7 mouse cellular contexts compared by ENCODE assay signal in the genomic region with DNA sequence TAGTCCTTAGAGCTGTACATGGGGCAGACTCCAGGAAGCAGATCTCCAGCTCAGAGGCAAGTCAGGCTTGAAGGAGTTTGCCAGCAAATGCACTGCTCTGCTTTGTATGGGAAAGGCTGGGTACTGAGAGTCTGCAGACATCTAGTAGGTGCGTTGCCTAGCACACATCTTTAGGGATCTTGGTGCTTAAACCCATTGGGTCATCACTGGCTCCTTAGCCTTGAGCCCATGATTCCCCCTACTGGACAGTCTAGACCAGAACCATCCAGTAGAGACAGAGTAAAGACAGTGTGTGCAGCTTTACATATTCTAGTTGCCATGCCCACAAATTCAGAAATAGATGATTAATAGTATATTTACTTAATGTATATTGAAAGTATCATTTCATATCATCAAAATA. TPM values are rescaled to one million over a fixed set of nuclear protein-coding genes. Genes with fewer than 3 reads are reported as not detected.
DNase-seq lines count a peak whose midpoint lies in the region; ATAC-seq and TF ChIP-seq lines count a peak whose summit lies in the region.

No protein-coding gene starts in this region.

- H3K9me3 ChIP-seq in heart, embryonic 14.5 days (ENCODE audit: control insufficient read depth, low read length): no peaks in the 10 kb centered on the region
- no peaks in the 10 kb centered on the region for H3K9me3 ChIP-seq in midbrain, postnatal 0 days (ENCODE audit: low read length)
- no peaks in the 10 kb centered on the region for H3K9me3 ChIP-seq in midbrain, embryonic 10.5 days (replicated peaks)
- no peaks in the 10 kb centered on the region for H3K9me3 ChIP-seq in intestine, embryonic 16.5 days (ENCODE audit: control insufficient read depth, low read length)
- no peaks in the 10 kb centered on the region for H3K9me3 ChIP-seq in stomach, postnatal 0 days (ENCODE audit: control insufficient read depth, low read length)

- H3K36me3 ChIP-seq in heart, embryonic 14.5 days (ENCODE audit: control insufficient read depth, insufficient read depth, low read length): no peaks in the 10 kb centered on the region
- H3K36me3 ChIP-seq in midbrain, postnatal 0 days (ENCODE audit: insufficient read depth, low read length): no peaks in the 10 kb centered on the region
- H3K36me3 ChIP-seq in midbrain, embryonic 10.5 days: no peaks in the 10 kb centered on the region
- no peaks in the 10 kb centered on the region for H3K36me3 ChIP-seq in intestine, embryonic 16.5 days (ENCODE audit: control insufficient read depth, insufficient read depth, low read length)
- H3K36me3 ChIP-seq in stomach, postnatal 0 days (ENCODE audit: control insufficient read depth, insufficient read depth, low read length): no peaks in the 10 kb centered on the region

- TF ChIP-seq CTCF in midbrain, postnatal 0 days (IDR thresholded peaks at IDR 0.05): peak; percentile 58
- peak; percentile 68 for TF ChIP-seq CTCF in stomach, postnatal 0 days (IDR thresholded peaks at IDR 0.05; ENCODE audit: low read depth)

- no peak for DNase-seq in heart, adult 9 months (ENCODE audit: low spot score in 2 of 2)
- no peak for DNase-seq in midbrain, postnatal 0 days (ENCODE audit: low spot score)
- no peak for DNase-seq in midbrain, embryonic 10.5 days (ENCODE audit: low spot score)
- no peak for DNase-seq in stomach, postnatal 0 days (ENCODE audit: low spot score)
- DNase-seq in cerebellum, adult 9-10 months: no peak

- no peak overlapping the region for H3K4me3 ChIP-seq in heart, embryonic 14.5 days (ENCODE audit: control insufficient read depth in 1 of 2, insufficient read depth in 1 of 2, low read depth in 1 of 2, low read length in 2 of 2)
- H3K4me3 ChIP-seq in midbrain, postnatal 0 days (ENCODE audit: low read depth, low read length): no peak overlapping the region
- no peak overlapping the region for H3K4me3 ChIP-seq in midbrain, embryonic 10.5 days
- H3K4me3 ChIP-seq in intestine, embryonic 16.5 days (ENCODE audit: low read length): no peak overlapping the region
- H3K4me3 ChIP-seq in stomach, postnatal 0 days (ENCODE audit: low read depth, low read length): no peak overlapping the region

- 83% methylated on average over 1 of the region's 1 CpGs for WGBS in heart, embryonic 14.5 days
- WGBS in midbrain, postnatal 0 days: 83% methylated on average over 1 of the region's 1 CpGs
- 91% methylated on average over 1 of the region's 1 CpGs for WGBS in midbrain, embryonic 10.5 days
- 85% methylated on average over 1 of the region's 1 CpGs for WGBS in intestine, embryonic 16.5 days
- WGBS in stomach, postnatal 0 days: 88% methylated on average over 1 of the region's 1 CpGs

- H3K4me1 ChIP-seq in heart, embryonic 14.5 days (ENCODE audit: control insufficient read depth in 2 of 2, insufficient read depth in 2 of 2, low read length in 2 of 2): peaks cover 31 to 36% of the 10 kb centered on the region in 2 experiments
- H3K4me1 ChIP-seq in midbrain, postnatal 0 days (ENCODE audit: insufficient read depth, low read length): no peaks in the 10 kb centered on the region; the same call in 1 of the 2 replicates
- peaks cover 36% of the 10 kb centered on the region for H3K4me1 ChIP-seq in midbrain, embryonic 10.5 days
- H3K4me1 ChIP-seq in intestine, embryonic 16.5 days (ENCODE audit: control insufficient read depth, insufficient read depth, low read length): peaks cover 40% of the 10 kb centered on the region
- H3K4me1 ChIP-seq in stomach, postnatal 0 days (replicated peaks; ENCODE audit: control insufficient read depth, insufficient read depth): peaks cover 17% of the 10 kb centered on the region

- no peak for ATAC-seq in heart, embryonic 14.5 days (ENCODE audit: insufficient number of reproducible peaks, insufficient read depth, low FRiP score, low read depth)
- ATAC-seq in midbrain, postnatal 0 days (ENCODE audit: low FRiP score): no peak
- no peak for ATAC-seq in intestine, embryonic 16.5 days
- ATAC-seq in stomach, postnatal 0 days (ENCODE audit: low FRiP score, low TSS enrichment): no peak

- TF ChIP-seq EP300 in stomach, postnatal 0 days (optimal IDR thresholded peaks at IDR 0.05): no peak

- no peaks in the 10 kb centered on the region for H3K27me3 ChIP-seq in heart, embryonic 14.5 days (ENCODE audit: control insufficient read depth, insufficient read depth, low read length)
- H3K27me3 ChIP-seq in midbrain, postnatal 0 days (ENCODE audit: insufficient read depth, low read length): no peaks in the 10 kb centered on the region
- peaks cover 7% of the 10 kb centered on the region; the same call in 1 of the 2 replicates for H3K27me3 ChIP-seq in midbrain, embryonic 10.5 days (ENCODE audit: low read depth, poor library complexity, severe bottlenecking)
- H3K27me3 ChIP-seq in intestine, embryonic 16.5 days (replicated peaks; ENCODE audit: control insufficient read depth, insufficient read depth, low read length): no peaks in the 10 kb centered on the region
- H3K27me3 ChIP-seq in stomach, postnatal 0 days (ENCODE audit: control insufficient read depth, insufficient read depth, low read length): no peaks in the 10 kb centered on the region

- H3K4me2 ChIP-seq in heart, embryonic 14.5 days (ENCODE audit: low read length): no peak overlapping the region
- H3K4me2 ChIP-seq in midbrain, postnatal 0 days (ENCODE audit: low read depth, low read length, poor library complexity, severe bottlenecking): no peak overlapping the region
- no peak overlapping the region for H3K4me2 ChIP-seq in intestine, embryonic 16.5 days (ENCODE audit: low read depth, low read length)
- no peak overlapping the region for H3K4me2 ChIP-seq in stomach, postnatal 0 days (replicated peaks; ENCODE audit: low read depth)

- peak overlapping the region in 1 of 2 experiments; percentile 41; a peak in 2 of 4 replicates for H3K27ac ChIP-seq in heart, embryonic 14.5 days (replicated peaks in 1 of 2; ENCODE audit: control insufficient read depth in 1 of 2, insufficient read depth in 1 of 2, low read depth in 2 of 2, low read length in 2 of 2)
- H3K27ac ChIP-seq in midbrain, postnatal 0 days (ENCODE audit: low read depth, low read length): no peak overlapping the region
- H3K27ac ChIP-seq in midbrain, embryonic 10.5 days (replicated peaks): no peak overlapping the region
- H3K27ac ChIP-seq in intestine, embryonic 16.5 days (ENCODE audit: low read length): peak overlapping the region; percentile 76; the same call in 1 of the 2 replicates
- 0 out of 2 replicates have a peak overlapping the region, but pooled peaks have one; percentile 73 for H3K27ac ChIP-seq in stomach, postnatal 0 days (replicated peaks)

- peak overlapping the region; percentile 16; the same call in 1 of the 2 replicates for H3K9ac ChIP-seq in heart, embryonic 14.5 days (ENCODE audit: low read length)
- H3K9ac ChIP-seq in midbrain, postnatal 0 days (replicated peaks; ENCODE audit: low read length, poor library complexity, severe bottlenecking): no peak overlapping the region
- no peak overlapping the region for H3K9ac ChIP-seq in intestine, embryonic 16.5 days (ENCODE audit: low read depth, low read length)
- no peak overlapping the region for H3K9ac ChIP-seq in stomach, postnatal 0 days (ENCODE audit: low read length)

RNA-seq across cellular contexts. Expression of gene Hdac7, which starts 3.5 kb away (rescaled TPM):
- polyA plus RNA-seq in heart, embryonic 14.5 days (2014; fragmentation: Nextera tagmentation; extraction: Ambion mirVana): 25.7 and 26.7 TPM in 2 replicates
- 22.4 and 24.2 TPM in 2 replicates for total RNA-seq in midbrain, postnatal 0 days (2014; rRNA removed)
- polyA plus RNA-seq in midbrain, postnatal 0 days (2015; fragmentation: Nextera tagmentation; extraction: Ambion mirVana): 28.7 and 29.2 TPM in 2 replicates
- 23.9 and 24.7 TPM in 2 replicates for polyA plus RNA-seq in midbrain, embryonic 10.5 days (2016; fragmentation: Nextera tagmentation; extraction: Ambion mirVana)
- 15.8 and 18.2 TPM in 2 replicates for polyA plus RNA-seq in intestine, embryonic 16.5 days (2015; fragmentation: Nextera tagmentation; extraction: Ambion mirVana)
- polyA plus RNA-seq in stomach, postnatal 0 days (2015; fragmentation: Nextera tagmentation; extraction: Ambion mirVana): 8.0 and 9.4 TPM in 2 replicates

Comparison
In these comparisons a context has a peak if more than half of its experiments do, and no peak if none do; other contexts are left out.
1. H3K27ac ChIP-seq: peak in intestine, embryonic 16.5 days (single experiment) and stomach, postnatal 0 days (single experiment); none in midbrain, postnatal 0 days (single experiment) and midbrain, embryonic 10.5 days (single experiment).